Mouse (Mus musculus): ENCODE data around the gene Pttg1. TPM values are rescaled to one million over a fixed set of nuclear protein-coding genes. Genes with fewer than 3 reads are reported as not detected.

Gene Pttg1
- 10 to 100 TPM; 83.5 to 98.0 TPM for total RNA-seq (2021)

DNA sequence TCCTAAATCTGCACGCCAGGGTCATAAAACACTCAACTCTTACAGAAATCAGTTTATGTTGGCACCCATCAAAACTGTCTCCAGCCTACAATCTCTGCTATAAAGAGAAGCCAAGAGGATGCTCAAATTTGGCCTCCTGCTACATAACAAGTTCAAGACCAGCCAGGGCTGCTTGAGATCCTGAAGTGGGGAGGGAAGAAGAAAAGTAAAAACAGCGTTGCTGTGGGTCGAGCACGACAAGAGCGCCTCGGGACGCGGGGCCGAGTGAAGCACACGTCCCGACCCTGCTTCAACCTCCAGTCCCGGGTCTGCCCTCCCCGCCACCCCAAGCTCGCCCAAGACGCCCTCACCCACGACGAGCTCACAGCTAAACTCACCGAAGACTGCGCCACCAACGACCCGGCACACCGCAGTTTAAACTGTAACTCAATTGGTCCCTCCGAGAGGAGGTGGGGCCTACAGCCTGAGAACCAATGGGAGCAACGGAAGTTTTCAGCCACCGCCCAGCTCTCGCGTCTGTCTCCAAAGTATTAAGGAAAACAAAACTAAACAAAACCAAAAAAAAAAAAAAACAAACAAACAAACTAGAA, at the start of gene Pttg1:
Gene Pttg1 (minus strand): TSS at position 428 of the 590 bp plus-strand sequence.
- DNase-seq, result peak; percentile 82

DNA sequence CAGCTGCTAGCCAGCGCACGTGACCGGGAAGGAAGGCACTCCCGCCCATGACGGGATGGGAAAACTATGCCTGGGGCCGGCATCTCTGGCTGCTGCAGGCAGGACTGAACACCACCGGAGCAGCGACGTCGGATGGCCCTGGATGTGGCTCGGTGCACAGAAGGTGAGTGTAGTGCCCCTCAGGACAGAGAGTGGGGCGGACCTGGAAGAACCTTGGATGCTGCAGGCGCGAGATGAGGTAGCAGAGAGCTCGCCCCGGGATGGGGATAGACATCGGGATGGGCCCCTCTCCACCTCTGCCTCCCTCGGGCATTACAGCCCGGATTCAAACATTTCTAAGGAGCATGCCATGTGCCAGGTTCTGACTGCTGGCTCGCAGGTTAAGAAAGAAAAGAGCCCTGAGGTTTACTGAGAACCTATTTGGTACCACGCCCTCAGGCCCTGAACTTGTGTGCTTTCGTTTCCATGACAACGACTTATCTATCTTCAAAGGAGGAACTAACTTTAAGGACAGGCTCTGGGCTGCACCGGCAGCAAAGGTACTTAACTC, 48.2 kb upstream of the Pttg1 start, which contains the start of gene C1qtnf2:
Gene C1qtnf2 (plus strand): TSS at position 52 of the 550 bp plus-strand sequence.
- peak; percentile 76 for DNase-seq

DNA sequence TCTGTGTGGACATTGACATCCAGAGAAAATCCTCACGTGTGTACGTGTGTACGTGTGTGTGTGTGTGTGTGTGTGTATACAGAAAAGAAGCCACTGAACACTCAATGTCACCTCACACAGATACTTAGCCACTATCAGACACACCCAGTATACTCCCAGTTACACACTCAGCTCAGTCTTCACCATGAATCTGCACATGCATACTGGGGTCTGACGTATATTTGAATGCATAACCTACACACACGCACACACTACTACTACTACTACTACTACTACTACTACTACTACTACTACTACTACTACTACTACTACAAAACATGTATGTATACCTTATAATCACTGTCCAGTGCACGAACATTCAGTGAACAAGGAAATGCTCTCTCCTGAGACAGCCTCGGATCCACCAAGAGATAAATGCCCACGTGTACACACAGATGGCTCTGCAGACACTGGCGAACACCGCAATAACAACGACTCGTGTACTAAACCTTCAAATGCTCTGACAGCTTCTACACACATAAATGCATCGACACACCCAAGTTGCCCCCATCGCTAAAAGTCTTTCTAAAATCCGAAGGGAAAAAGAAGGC, 47.7 kb upstream of the Pttg1 start:
- DNase-seq, result no peak

DNA sequence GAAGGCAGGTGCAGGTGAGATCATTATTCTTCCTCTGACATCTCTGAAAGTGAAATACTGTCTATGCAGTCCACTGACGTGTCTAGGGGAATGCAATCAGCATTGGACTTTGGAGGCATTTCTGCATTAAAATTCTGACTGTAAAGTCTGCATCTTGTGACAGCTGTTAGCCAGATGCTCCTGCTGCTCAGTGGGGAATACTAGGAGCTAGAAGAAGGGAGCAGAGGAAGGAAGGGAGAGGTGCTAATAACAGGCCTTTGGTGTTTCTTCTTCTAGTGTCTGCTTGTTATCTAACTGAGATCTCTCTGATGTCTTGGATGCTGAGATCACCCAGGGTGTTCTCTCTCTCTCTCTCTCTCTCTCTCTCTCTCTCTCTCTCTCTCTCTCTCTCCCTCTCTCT, 47.1 kb upstream of the Pttg1 start:
- no peak for DNase-seq

DNA sequence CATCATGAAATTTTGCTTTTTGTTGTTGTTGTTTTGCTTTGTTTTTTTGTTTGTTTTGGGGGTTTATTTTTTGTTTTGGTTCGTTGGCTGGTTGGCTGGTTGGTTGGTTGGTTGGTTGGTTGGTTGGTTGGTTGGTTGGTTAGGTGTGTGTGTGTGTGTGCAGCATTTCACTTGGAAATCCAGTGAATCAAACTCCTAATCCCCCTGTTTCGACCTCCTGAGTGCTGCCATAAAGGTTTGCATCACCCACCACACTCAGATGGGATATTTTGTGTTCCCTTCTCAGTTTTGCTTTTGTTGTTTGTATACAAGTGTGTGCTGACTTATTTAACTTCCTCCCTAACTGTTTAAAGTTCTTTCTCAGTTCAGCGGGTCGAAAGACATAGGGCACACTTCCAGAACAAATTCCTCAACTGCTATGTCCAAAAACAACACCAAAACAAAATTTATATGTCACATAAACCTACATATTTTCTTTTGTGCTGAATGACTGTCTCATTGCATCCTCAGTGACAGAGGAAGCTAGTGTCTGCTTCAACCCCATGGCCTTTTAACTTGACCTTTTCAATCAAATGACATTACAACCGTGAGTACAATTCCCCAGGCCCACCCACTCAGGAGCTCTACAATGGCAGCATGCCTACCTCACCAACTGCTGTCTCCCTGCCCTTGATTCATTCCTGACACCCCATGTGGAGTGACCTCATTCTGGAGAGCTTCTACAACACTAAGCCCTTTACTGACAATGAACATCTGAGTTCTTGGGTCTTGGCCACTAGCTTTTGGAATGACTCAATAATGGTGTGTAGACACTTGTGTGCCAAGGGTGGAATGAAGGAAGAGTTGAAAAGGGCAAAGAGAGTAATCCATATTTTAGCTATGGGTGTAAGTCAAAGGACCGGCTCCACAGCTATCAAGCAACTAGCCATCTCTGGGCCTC, 45.1 kb upstream of the Pttg1 start:
- DNase-seq, result no peak

DNA sequence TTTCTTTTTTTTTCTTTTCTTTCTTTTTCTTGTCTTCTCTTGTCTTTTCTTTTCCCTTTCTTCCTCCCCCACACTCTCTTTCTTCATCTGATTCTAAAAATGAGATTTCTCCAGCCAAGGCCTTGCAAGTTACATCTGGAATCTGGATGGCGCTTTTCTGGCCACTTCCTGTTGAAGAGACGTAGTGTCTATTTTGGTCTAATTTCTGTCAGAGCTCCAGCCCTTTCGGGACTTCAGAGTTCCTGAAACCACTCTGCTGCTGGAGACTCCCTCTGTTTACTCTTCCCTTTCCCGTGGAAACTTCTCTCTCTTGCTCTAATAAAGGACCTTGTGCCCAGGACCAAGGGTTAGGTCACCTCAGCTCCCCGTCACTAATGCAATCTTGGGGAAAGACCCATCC, 44.1 kb upstream of the Pttg1 start:
- DNase-seq, result peak; percentile 40

DNA sequence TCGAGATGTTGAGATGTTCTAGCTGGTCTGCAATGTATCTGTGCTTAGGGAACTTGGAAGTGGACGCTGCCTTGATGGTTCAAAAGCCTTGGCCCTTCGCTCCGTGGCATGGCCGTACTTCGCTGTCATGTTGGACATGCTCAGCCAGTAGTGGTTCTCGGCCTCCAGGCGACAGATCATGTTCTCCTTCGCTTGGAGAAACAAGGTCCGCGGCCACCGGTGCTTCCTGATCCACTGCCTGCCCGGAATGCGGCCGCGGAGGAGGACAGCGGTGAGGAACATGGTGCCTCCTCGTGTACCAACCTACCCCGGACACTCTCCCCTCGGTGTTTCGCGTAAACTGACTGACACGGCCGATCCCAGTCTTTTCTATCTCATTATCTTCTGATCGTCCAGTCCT, 37.2 kb upstream of the Pttg1 start:
- DNase-seq, result no peak

DNA sequence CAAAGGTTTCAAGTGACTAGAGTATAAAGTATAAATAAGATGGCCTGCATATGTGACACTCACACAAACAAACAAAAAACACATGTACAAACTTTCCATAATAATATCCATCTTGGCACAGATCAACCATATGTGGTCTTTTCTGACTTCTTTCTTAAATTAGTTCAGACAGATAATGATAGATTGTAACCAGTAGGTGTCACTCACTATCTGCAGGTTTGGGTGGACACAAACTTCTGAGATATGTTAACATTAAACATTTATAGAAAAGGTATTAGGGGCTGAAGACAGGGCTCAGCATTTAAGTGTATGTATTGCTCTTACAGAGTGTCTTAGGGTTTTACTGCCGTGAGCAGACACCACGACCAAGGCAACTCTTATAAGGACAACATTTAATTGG, 26.2 kb upstream of the Pttg1 start:
- DNase-seq, result no peak

DNA sequence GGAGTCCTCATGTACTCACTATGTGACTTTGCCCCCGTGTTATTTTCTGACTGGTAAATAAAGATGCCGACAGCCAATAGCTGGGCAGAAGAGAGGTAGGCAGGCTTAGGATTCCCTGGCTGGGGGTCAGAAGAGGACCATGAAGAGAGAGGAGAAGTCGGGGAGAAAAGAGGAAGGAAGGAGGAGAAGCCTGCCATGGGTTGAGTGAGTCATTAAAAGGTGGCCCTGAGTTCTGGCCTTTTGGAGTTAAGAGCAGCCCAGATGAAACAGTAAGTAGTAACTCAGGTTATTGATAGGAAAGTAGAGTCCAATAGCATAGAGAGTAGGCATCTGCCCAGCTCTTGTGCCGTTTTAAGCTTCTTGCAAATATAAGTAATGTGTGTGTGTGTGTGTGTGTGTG, 25.3 kb upstream of the Pttg1 start:
- DNase-seq, result no peak

DNA sequence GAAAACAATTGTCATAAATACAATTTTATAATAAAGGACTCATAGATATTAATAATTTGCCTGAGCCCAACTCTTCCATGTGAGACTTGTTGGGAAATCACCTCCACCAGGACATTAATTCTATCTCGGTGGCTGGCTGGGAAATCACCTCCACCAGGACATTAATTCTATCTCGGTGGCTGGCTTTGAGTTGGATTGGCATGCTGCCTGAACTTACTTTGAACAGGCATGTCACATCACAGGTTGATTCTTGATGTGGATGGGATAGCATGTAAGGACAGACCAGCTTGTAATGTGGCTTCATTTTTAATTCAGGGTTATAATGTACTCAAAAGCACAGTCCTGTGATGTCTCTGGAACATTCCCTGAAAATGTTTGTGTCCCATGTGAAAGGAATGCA, 23.9 kb upstream of the Pttg1 start:
- no peak for DNase-seq

DNA sequence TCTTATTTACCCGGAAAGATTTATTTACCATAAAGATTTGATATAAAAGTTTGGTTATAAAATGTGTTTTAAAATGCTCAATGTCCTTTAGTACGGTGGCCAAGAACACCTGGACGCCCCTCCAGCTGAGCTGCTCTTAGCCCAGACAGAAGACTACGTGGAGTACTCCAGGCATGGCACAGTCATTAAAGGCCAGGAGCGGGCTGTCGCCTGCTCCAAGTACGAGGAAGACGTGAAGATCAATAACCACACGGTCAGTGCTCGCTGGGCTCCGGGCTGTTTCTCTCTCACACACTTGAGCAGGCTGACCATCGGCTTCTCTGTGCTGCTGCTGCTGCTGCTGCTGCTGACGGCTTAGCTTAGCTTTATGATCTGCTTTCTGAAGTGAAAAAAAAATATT, 17.1 kb upstream of the Pttg1 start:
- DNase-seq, result no peak

DNA sequence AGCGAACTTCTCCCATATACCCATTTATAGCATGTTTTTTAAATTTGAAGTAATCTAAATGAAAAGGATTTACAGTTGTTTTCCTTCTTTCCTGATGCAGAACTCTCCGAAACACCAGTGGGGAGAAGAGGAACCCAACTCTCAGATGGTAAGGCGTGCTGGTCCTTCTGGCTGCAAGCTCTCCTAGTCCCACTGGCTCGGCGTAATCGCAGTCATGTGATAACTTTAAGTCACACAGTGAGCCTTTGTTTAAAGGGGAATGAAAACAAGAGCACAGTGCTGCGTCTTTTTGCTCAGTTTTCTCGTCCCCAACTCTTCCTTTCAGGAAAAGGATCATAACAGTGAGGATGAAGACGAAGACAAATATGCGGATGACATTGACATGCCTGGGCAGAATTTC, 15.1 kb upstream of the Pttg1 start:
- peak; percentile 1 for DNase-seq

DNA sequence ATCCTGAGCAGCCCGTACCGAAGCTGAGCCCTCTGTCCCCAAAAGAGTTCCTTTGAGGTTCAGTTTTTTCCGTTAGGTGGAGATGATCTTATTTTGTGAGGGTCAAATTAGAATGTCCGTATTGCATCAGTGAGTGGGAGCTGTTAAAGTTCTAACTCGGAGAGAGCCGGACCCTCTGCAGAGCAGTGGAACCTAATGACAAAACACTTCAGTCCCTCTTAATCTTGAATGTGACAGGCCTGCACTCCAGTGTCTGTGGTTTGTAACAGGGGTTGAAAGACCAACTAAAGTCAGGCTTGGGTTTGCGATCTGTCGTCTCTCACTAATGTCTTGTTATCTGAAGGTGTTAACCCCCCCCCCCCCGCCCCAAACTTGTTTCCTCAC, 8.0 kb upstream of the Pttg1 start:
- DNase-seq, result no peak

DNA sequence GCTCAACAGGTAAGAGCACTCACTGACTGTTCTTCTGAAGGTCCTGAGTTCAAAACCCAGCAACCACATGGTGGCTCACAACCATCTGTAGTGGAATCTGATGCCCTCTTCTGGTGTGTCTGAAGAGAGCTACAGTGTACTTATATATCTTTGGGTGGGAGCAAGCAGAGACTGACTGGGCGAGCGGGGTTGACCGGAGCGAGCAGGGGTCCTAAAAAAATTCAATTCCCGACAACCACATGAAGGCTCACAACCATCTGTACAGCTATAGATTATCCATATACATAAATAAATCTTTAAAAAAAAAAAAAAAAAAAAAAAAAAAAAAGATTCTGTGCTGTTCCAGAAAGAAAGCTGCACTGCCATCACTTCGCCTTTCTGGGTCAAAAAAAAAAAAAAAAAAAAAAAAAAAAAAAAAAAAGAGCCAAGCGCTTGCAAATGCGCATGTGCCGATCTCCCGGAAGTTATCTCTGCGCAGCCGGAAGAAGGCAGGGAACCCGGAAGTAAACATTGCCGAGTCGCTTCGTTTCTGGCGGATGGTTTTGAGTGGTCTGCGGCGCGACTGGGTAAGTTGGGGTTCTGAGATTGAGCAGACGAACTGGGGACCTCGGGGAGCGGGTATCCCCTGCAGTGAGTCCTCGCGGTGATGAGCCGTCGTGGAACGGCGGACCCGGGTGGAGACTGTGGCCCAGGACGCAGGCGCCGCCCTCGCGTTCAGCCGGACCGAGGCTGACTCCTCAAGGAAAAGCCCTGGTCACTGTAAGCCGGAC, 7.4 kb upstream of the Pttg1 start, which contains the start of gene Slu7:
Gene Slu7 (plus strand): TSS at position 491 of the 770 bp plus-strand sequence.
- peak; percentile 76 for DNase-seq

DNA sequence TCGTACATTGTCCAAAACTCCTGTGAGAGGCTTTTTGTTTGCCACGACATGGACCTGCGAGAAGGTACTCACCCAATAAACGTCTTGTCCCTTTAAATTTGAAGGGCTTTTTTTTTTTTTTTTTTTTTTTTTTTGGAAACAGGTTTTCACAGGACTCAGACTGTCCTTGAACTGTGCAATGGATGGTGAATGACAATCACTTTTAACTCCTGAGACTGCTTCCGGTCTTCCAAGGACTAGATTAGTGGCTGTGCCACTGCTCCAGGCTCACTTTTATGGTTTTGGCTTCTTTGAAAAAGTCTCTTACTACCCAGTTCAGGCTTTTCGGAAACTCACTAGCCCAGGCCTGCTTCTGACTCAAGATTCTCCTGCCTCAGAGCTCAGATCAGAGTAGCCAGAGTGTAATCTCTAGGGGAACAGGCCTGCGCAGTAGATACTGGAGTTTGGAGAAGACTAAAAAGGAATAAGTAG, 398 bp upstream of the Pttg1 start:
- peak; percentile 19 for DNase-seq

DNA sequence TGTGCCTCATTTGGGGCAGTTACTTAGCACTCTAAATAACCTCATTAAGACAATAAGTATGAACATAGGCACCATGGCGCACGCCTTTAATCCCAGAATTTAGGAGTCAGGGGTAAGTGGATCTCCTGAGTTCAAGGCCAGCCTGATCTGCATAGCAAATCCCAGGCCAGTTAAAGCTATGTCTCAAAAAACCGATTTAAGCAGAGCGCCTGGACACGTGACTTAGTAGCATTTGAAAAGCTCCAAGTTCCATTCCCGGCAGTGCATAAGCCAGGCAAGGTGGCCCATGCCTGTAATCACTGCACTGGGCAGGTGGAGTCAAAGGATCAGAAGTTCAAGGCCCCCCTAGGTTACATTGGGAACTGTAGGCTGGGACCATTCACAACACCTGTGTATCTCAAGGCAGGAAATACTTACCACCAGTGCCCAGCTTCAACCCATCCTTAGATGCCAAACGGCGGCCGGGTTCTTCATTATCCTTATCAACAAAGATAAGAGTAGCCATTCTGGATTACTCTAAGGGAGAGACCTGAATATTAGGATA, 813 bp downstream of the Pttg1 start:
- DNase-seq, result no peak

DNA sequence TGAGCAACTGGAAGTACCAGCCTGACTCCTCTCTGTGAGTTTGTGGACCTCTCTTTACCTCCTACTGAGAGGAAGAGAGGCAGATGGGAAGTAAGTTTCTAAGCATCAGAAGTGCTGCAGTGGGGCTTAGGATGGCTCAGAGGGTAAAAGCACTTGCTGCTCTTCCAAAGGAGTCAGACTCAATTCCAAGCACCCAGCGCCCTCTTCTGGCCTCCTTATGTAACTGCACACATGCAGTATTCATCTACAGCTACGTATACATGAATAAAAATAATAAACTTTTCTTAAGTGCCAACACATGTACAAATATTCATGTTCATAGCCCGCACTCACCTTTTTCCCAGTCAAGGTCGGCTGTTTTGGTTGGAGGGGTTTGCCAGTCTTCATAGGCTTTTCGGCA, 1.7 kb downstream of the Pttg1 start:
- DNase-seq, result no peak

DNA sequence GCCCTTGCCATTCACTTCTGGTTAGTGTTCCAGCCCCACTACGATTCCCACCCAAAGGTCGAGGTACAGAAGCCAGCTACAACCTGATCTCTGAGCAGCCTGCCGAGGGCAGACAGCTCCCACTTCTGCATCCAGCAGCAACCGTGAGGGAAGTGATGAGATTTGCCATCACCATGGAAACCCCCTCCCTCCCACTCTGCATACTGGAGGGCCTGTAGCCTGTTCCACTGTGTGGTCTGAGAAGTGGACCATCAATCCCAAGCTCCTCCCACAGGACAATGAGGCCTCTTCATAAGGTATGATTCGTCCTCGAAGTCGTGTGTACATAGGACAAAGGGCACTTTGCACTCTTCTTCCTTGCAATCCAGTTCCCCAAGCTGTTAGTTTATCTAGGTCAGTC, 8.8 kb downstream of the Pttg1 start:
- no peak for DNase-seq

DNA sequence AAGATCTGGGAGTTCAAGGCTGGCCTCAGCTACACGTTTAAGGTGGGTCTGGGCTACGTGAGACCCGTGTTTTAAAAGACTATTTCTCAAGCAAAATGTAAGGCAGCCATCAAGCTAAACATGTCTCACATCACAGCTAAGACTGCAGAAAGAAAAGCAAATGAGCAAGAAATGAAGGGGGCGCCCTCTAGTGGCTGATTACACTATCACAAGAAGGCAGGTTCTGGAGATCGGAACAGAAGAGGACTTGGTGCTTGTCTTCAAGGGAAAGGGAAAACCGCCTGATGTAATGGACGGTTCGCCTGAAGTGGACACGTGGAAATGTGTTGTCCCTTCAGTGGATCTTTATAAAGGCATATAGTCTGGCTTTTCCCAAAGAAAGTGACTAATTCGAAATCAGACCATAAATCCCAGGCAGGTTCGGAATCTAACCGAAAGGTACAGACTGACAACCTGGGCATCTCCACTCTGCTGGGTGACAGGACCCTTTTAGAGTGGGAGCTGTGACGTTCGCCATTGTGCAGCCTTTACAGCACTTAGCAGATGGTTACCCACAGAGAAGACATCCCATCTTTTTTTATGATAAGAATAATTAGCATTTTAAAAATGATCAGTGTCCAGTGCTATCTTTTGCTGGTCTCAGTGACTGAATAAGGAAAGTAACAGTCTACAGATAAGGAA, 13.1 kb downstream of the Pttg1 start:
- DNase-seq, result peak; percentile 81

DNA sequence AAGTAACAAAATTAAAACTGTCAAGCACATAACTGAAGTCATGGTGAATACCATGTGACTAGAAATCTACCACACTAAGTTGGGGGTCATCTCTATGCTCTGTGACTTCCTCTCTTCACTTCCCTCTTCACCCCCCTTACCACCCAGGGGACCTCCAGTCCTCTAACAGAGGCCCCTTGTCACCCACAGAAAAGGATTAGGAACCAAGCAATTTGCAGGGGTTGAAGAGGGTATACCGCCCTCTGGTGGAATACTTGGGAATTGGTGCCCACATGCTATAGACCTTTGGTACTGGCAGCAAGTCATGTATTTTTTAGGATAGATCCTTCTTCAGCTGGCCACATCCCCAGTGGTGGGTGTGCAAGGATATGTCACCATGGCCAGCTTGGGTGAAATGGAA, 14.6 kb downstream of the Pttg1 start:
- DNase-seq, result peak; percentile 78

DNA sequence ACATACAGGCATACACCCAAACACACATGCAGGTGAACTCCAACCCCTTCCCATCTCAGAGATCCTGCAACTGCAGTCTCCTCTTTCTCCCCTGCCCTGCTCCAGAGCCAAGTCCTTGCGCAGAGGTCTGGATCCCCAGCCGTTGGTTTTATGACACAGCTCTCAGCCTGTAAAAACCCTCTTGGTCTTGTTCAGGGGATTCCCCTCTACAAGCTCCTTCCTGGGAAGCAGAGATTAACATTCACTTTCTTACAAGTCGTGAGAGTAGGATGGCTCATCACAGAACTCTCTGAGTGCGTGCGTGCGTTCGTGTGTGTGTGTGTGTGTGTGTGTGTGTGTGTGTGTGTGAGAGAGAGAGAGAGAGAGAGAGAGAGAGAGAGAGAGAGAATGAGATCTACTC, 15.8 kb downstream of the Pttg1 start:
- no peak for DNase-seq
